Mouse (Mus musculus) gastrocnemius, postnatal 14 days (tissue): Measurements from ENCODE around the gene Pard6b. TPM values are rescaled to one million over a fixed set of nuclear protein-coding genes. Genes with fewer than 3 reads are reported as not detected.

ENCODE experiments used
- DNase-seq: peaks from one replicate; pipeline ENCODE4 v3.0.0; 2021; ENCODE audit warnings: mixed read lengths
- intact Hi-C: fragments of 180-260 bp; cut with DNase I; formaldehyde crosslinking; loops from one replicate; pipeline ENCODE4 v1.15.1; 2025; ENCODE audit warnings: low total_unique reads
- long read RNA-seq, 2 experiments: library from polyadenylated mRNA; stranded (forward); transcript quantifications; one replicate each; pipeline ENCODE4 v2.0.0; 2021
- total RNA-seq, 2 experiments: library from RNA; stranded (reverse); gene quantifications; 2 replicates each; pipeline ENCODE4 v1.2.3; 2021

Pard6b gene
- 1 to 10 TPM in 1 of 2 experiments, under 1 TPM in 1; 0.74 to 1.4 TPM for total RNA-seq
- long read RNA-seq, experiment 1, partial matches to known transcripts: 0 of 1 reads
- long read RNA-seq, experiment 1, other reads (novel, unspliced or antisense): 0 of 1 reads
- long read RNA-seq, experiment 2, partial matches to known transcripts: 2 of 5 reads
- long read RNA-seq, experiment 2, other reads (novel, unspliced or antisense): 0 of 5 reads

- intact Hi-C loops: no loop called here
- DNase-seq: peak; percentile 90
Observed at GRCm38 (mm10) chr2:168080431-168081246, at the start of gene Pard6b. Pard6b (plus strand) TSS chr2:168081004.

DNA sequence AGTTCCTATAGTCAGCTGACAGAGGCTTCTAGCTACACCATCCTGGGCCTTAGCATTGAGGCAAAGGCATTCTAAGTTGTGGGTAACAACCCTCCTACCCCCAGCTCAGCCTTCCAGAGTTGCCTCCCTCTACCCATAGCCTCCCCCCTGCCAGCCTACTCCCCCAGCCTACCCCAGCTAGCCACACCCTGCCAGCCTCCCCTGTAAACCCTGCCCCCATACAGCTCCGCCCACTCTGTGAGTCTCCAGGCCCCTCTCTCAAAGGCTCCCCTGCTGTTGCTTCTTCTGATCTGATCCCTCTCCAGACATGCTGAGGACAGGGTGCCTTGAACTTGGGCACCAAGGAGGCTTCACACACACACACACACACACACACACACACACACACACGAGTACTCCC is 49.0 kb upstream of the Pard6b start:
- no peak for DNase-seq
- intact Hi-C loops: no loop called here

GRCm38 (mm10) chr2:168033905-168034304 is 46.9 kb upstream of the Pard6b start:
- DNase-seq: no peak
- intact Hi-C loops: no loop called here

- DNase-seq: peak; percentile 53
- intact Hi-C loops: no loop called here
Observed at GRCm38 (mm10) chr2:168035907-168036306, 44.9 kb upstream of the Pard6b start.

DNA sequence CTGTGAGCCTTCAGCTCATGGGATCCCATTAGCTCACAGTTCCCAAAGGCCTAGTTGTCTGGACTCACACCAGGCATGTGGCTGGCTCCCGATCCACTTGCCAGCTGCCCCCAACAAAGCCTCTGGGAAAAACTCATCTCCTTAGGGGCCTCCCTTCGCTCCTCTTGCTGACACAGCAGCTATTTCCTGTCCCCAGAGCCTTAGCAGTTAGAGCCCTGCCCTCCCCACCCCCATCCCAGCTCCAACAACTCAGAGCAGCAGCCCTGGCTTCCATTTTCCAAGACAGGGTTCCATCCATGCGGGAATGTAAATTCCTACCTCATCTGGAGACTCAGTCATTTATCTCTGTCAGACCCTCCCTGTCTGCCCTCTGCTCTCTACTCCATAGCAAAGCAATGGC is 43.7 kb upstream of the Pard6b start:
- no peak for DNase-seq
- intact Hi-C loops: no loop called here

- no peak for DNase-seq
- intact Hi-C loops: no loop called here
Observed at GRCm38 (mm10) chr2:168040751-168041150, 40.1 kb upstream of the Pard6b start.

DNA sequence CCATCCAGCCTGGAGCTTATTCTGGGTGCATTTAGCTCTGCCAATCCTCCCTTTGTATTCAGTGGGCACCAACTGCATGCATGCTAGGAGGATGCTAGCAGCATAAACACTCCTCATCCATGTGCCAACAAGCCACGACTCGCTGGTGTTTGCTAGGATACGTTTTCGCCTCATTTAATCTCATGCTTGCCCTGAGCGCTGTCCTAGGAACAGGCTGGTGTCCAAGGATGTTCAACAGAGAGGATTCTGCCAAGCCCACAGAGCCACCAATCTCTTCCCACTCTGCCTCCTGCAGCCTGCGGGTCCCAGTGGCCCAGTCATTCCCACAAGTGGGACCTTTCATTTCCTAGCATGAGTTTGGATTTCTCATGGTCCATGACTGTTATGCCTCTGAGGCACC is 38.8 kb upstream of the Pard6b start:
- DNase-seq: no peak
- intact Hi-C loops: no loop called here

GRCm38 (mm10) chr2:168044681-168045287 is 36.0 kb upstream of the Pard6b start:
- DNase-seq: no peak
- intact Hi-C loops: no loop called here

DNA sequence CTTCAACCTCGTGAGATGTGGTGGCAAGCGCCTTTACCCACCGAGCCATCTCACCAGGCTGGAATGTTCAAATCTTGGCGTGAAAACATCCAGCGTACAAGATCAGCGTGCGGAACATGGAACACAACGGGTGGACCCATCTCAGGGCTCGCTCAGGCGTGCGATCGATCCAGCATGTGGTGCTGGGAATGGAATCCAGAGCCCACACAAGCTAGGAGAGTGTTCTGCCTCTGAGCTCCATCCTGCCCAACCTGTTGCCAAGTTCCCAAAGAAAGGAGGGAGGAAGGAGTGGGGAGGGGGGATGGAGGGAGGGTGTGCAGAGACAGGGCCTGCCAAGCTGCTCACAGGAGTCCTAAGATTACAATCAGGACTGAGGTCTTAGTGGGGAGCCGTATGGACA is 35.4 kb upstream of the Pard6b start:
- intact Hi-C loops: no loop called here
- DNase-seq: no peak

DNA sequence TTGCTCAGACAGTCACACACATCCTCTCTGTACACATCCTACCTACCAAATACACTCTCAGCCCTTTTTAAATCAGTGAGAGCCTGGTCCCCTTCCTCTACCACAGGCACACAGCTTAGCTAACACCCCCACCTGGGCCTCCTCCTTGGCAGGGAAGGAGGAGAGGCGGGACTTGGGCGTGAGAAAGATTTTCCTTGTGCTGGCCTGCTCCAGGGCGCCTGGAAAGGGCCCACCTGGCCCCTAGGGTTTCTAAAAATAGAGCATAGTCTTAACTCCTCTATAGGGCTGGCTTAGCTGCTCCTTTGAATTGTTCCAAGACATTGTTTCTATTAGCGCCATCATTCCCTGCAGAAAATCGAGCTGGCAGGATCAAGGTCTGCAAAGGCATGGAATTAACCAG is 35.0 kb upstream of the Pard6b start:
- DNase-seq: peak; percentile 49
- intact Hi-C loops: no loop called here

DNA sequence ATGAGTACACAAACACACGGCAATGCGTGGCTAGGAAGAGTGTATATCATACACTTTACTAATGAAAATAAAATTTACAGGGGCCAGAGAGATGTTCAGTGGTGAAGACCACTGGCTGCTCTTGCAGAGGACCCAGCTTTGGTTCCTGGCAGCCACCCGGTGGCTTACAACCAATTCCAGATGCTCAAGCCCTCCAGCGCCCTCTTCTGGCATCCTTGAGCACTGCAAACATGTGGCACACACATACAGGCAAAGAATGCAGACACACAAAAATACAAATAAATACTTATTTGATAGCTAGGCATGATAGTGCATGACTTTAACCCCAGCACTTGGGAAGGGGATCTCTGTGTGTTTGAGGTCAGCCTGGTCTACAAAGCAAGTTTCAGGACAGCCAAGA is 34.3 kb upstream of the Pard6b start:
- DNase-seq: no peak
- intact Hi-C loops: no loop called here

- DNase-seq: peak; percentile 54
Observed at GRCm38 (mm10) chr2:168049002-168049635, 31.7 kb upstream of the Pard6b start.

DNA sequence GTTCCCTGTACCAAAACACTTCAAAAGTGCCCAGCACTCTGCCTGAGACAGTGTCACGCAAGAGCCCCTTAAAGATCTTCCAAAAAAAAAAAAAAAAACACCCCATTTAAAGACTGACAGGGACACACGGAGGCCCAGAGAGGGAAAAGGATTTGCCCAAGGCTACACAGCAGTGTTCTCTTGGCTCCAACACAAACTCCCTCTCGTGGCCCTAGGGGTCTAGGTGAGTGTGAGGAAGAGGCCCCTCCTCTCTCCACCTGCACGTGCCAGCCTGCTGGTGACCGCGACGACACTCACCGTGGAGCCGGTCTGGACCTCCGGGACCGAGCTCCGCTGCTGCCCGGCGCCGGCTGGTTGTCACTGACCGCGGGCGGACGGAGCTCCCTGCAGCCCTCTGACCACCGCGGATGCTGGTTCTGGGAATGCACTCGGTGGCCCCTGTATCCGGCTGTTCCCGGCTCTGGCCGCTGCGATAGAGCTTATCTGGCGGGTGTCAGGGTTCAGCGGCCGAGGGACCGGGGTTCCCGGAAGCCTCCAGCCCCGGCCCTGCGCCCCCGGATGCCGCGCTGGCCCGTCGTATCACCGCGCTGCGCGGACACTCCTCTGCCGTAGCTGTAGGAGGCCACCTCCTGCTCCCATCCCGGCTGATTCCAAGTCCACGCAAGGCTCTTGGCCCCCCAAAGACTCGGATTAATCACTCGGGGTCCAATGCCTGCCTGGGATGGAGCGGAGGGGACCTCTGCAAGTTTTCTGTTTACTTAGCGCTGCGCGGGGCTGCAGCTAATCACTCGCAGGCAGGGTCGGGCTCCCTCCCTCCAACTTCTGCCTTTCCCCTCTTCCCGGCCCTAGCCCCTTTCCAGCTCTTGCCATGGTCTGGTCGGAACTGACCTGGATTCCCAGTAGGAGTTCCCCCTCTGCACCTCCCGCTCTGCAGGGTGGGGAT is 30.5 kb upstream of the Pard6b start:
- intact Hi-C loops: loop anchor here (5.0 kb wide), 1 partner anchor 42 kb away; no protein-coding TSS in a partner anchor
- peak; percentile 53 for DNase-seq

More at GRCm38 (mm10) chr2:168049002-168049635, 31.7 kb upstream of the Pard6b start:
- intact Hi-C loops: no loop called here

DNA sequence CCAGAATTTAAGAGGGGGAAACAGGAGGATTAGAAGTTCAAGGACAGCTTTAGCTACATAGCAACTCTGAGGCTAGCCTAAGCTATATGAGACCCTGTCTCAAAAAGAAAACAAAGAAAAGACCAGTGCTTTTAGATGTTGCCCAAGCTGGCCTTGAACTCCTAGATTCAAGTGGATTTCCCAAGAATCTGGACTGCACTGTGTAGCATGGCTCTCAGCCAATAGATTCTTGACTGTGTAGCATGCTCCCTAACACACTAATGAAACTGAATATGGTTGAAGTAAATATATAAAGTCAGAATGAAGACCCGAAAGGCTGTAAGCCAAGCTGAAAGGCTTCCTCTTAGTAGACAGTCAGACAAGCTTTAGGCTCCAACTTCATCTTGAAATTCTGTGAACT is 28.6 kb upstream of the Pard6b start:
- DNase-seq: no peak
- intact Hi-C loops: loop anchor here (5.0 kb wide), 1 partner anchor 40 kb away; no protein-coding TSS in a partner anchor

DNA sequence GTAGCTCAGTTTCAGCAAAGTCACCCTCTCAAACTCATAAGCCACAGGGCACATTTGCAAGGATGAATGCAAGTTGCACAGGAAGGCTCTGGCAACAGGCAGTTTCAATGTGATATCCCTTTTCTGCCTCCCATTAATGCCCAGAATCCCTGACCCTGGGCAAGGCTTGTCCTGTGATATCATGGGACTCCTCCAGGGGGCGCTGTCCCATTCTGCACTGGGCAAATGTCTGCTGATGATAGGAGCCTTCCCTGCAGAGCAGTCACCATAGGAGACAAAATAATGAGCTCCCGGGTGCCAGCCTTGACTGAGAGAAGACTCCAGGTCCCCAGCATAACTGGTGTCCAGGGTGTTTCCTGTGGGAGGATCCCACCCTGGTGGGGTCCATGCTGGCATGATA is 28.1 kb upstream of the Pard6b start:
- intact Hi-C loops: loop anchor here (5.0 kb wide), 1 partner anchor 40 kb away; no protein-coding TSS in a partner anchor
- DNase-seq: peak; percentile 32

DNA sequence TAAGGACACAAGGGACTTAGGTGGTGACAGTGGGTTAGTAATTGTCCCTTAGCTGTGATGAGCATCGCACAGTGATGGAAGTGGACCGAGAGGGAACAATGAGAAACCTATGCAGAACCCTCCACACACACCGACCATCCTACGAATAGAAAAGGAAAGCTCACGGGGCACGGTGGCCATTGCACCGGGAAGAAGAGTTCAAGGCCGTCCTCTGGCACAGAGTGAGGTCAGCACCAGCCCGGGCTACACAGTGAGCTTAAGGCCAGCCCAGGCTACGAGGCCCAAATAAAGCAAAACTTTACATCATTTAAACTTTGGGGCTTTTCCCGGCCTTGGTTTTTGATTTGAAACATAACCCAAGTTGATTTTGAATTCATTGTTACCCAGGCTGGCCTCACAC is 26.7 kb upstream of the Pard6b start:
- no peak for DNase-seq
- intact Hi-C loops: loop anchor here (5.0 kb wide), 1 partner anchor 38 kb away; no protein-coding TSS in a partner anchor

- intact Hi-C loops: no loop called here
- no peak for DNase-seq
Observed at GRCm38 (mm10) chr2:168055910-168056665, 24.7 kb upstream of the Pard6b start.

GRCm38 (mm10) chr2:168056666-168056933 is 24.2 kb upstream of the Pard6b start:
- intact Hi-C loops: no loop called here
- no peak for DNase-seq
